ENCODE assay signal across 21 mouse cellular contexts in genomic region chr2:71936711-71937110, GRCm38 (mm10). TPM values are rescaled to one million over a fixed set of nuclear protein-coding genes. Genes with fewer than 3 reads are reported as not detected.
A peak's percentile ranks its signal among the peaks of the same experiment; 100 is the strongest.
DNase-seq lines count a peak whose midpoint lies in the region; ATAC-seq and TF ChIP-seq lines count a peak whose summit lies in the region.
"Had no signal": no experiment of that assay in that cellular context is flagged by ENCODE, and none has a peak within 500 bp of the region (broad histone marks: within the 10 kb centered on the region; RNA-seq: fewer than 3 reads in every experiment).

No protein-coding gene starts in this region.

- H3K4me3 ChIP-seq in layer of hippocampus, adult 2 months, result no peak overlapping the region
- H3K4me3 ChIP-seq in midbrain, embryonic 11.5 days (ENCODE audit: low read depth, low read length), result no peak overlapping the region
- H3K4me3 ChIP-seq in midbrain, embryonic 15.5 days, result no peak overlapping the region
- no peak overlapping the region for H3K4me3 ChIP-seq in forebrain, embryonic 15.5 days
- H3K4me3 ChIP-seq: embryonic facial prominence, embryonic 10.5 days; embryonic facial prominence, embryonic 12.5 days; forebrain, embryonic 13.5 days had no signal

- H3K36me3 ChIP-seq in midbrain, embryonic 11.5 days (ENCODE audit: control insufficient read depth, insufficient read depth, low read length), result no peaks in the 10 kb centered on the region
- no peaks in the 10 kb centered on the region for H3K36me3 ChIP-seq in midbrain, embryonic 15.5 days (replicated peaks)
- H3K36me3 ChIP-seq in forebrain, embryonic 15.5 days, result no peaks in the 10 kb centered on the region
- H3K36me3 ChIP-seq: embryonic facial prominence, embryonic 10.5 days; embryonic facial prominence, embryonic 12.5 days had no signal

- no peak for ATAC-seq in midbrain, embryonic 11.5 days (ENCODE audit: low FRiP score)
- ATAC-seq in midbrain, embryonic 15.5 days (replicated peaks), result no peak
- no peak for ATAC-seq in forebrain, embryonic 15.5 days (replicated peaks)
- ATAC-seq: forebrain, embryonic 13.5 days; forebrain, embryonic 16.5 days had no signal

- peak overlapping the region; percentile 52 for H3K27ac ChIP-seq in layer of hippocampus, adult 2 months
- H3K27ac ChIP-seq in midbrain, embryonic 11.5 days (ENCODE audit: low read depth, low read length), result no peak overlapping the region
- H3K27ac ChIP-seq in midbrain, embryonic 15.5 days, result no peak overlapping the region
- no peak overlapping the region for H3K27ac ChIP-seq in forebrain, embryonic 15.5 days (replicated peaks)
- H3K27ac ChIP-seq: embryonic facial prominence, embryonic 10.5 days; embryonic facial prominence, embryonic 12.5 days; forebrain, embryonic 13.5 days had no signal

- H3K4me2 ChIP-seq in midbrain, embryonic 11.5 days, result no peak overlapping the region
- H3K4me2 ChIP-seq in midbrain, embryonic 15.5 days, result no peak overlapping the region
- no peak overlapping the region for H3K4me2 ChIP-seq in forebrain, embryonic 15.5 days (replicated peaks)
- H3K4me2 ChIP-seq: embryonic facial prominence, embryonic 12.5 days; forebrain, embryonic 13.5 days had no signal

- 88% methylated on average over 1 of the region's 1 CpGs for WGBS in midbrain, embryonic 11.5 days
- WGBS in midbrain, embryonic 15.5 days, result 92% methylated on average over 1 of the region's 1 CpGs
- WGBS in forebrain, embryonic 15.5 days, result 89% methylated on average over 1 of the region's 1 CpGs

- H3K9me3 ChIP-seq in midbrain, embryonic 11.5 days (ENCODE audit: control insufficient read depth, low read length), result no peaks in the 10 kb centered on the region; the same call in 1 of the 2 replicates
- no peaks in the 10 kb centered on the region for H3K9me3 ChIP-seq in midbrain, embryonic 15.5 days
- no peaks in the 10 kb centered on the region for H3K9me3 ChIP-seq in forebrain, embryonic 15.5 days
- H3K9me3 ChIP-seq: embryonic facial prominence, embryonic 10.5 days; embryonic facial prominence, embryonic 12.5 days had no signal

- no peak overlapping the region for H3K9ac ChIP-seq in midbrain, embryonic 11.5 days (ENCODE audit: low read length)
- H3K9ac ChIP-seq in midbrain, embryonic 15.5 days, result no peak overlapping the region
- H3K9ac ChIP-seq in forebrain, embryonic 15.5 days (replicated peaks), result no peak overlapping the region
- H3K9ac ChIP-seq: embryonic facial prominence, embryonic 12.5 days; forebrain, embryonic 13.5 days had no signal

- TF ChIP-seq CTCF in layer of hippocampus, adult 2 months (conservative IDR thresholded peaks at IDR 0.05), result no peak

- H3K4me1 ChIP-seq in midbrain, embryonic 11.5 days (ENCODE audit: control insufficient read depth, insufficient read depth, low read length), result no peaks in the 10 kb centered on the region
- H3K4me1 ChIP-seq in midbrain, embryonic 15.5 days, result no peaks in the 10 kb centered on the region; the same call in 1 of the 2 replicates
- H3K4me1 ChIP-seq in forebrain, embryonic 15.5 days, result no peaks in the 10 kb centered on the region
- H3K4me1 ChIP-seq: embryonic facial prominence, embryonic 12.5 days had no signal

- intact Hi-C loops in heart, postnatal 14 days (cut with DNase I), result no loop called here

- peak; percentile 53 for DNase-seq in heart, adult 11 months
- no peak for DNase-seq in heart, postnatal 14 days
- peak in 1 of 2 experiments; percentile 25 for DNase-seq in layer of hippocampus, adult 2 months (ENCODE audit: low spot score in 2 of 2)
- no peak for DNase-seq in layer of hippocampus, adult 11-12 months (ENCODE audit: low spot score)
- DNase-seq in midbrain, embryonic 11.5 days (ENCODE audit: low spot score, missing footprints), result peak; percentile 44
- DNase-seq in brain, adult 2 months (ENCODE audit: low read depth, low spot score), result peak; percentile 45
- DNase-seq: adrenal gland, adult 2 months; adrenal gland, postnatal 10 days; adrenal gland, postnatal 25 days; cerebellum, adult 11-12 months; cerebellum, adult 2 months; cerebellum, adult 9-10 months; cerebellum, postnatal 10 days; cerebellum, postnatal 25 days had no signal

- H3K27me3 ChIP-seq in midbrain, embryonic 11.5 days (ENCODE audit: control insufficient read depth, insufficient read depth, low read length), result no peaks in the 10 kb centered on the region
- no peaks in the 10 kb centered on the region for H3K27me3 ChIP-seq in midbrain, embryonic 15.5 days (replicated peaks)
- H3K27me3 ChIP-seq in forebrain, embryonic 15.5 days, result no peaks in the 10 kb centered on the region
- H3K27me3 ChIP-seq: embryonic facial prominence, embryonic 12.5 days; forebrain, embryonic 13.5 days had no signal

RNA-seq across cellular contexts. Expression of gene Rapgef4, which starts 44.3 kb away (rescaled TPM):
- 10 to 100 TPM; 18.9 to 19.3 TPM for total RNA-seq in heart, postnatal 14 days (2021)
- 100 to 1,000 TPM; 381 TPM for total RNA-seq in layer of hippocampus, adult 2 months (2021)
- 2.0 TPM in 2 replicates for polyA plus RNA-seq in midbrain, embryonic 11.5 days (2014; fragmentation: Nextera tagmentation; extraction: Ambion mirVana)
- polyA plus RNA-seq in midbrain, embryonic 15.5 days (2015; fragmentation: Nextera tagmentation; extraction: Ambion mirVana), result 36.9 and 42.9 TPM in 2 replicates
- polyA plus RNA-seq in forebrain, embryonic 15.5 days (2015; fragmentation: Nextera tagmentation; extraction: Ambion mirVana), result 13.1 and 14.0 TPM in 2 replicates
- total RNA-seq: MEL had no signal

Comparison
In these comparisons a context has a peak if more than half of its experiments do, and no peak if none do; other contexts are left out.
1. DNase-seq: peak in heart, adult 11 months (single experiment), midbrain, embryonic 11.5 days (single experiment) and brain, adult 2 months (single experiment); none in heart, postnatal 14 days (0 of 2) and layer of hippocampus, adult 11-12 months (single experiment).